In the genomic region with DNA sequence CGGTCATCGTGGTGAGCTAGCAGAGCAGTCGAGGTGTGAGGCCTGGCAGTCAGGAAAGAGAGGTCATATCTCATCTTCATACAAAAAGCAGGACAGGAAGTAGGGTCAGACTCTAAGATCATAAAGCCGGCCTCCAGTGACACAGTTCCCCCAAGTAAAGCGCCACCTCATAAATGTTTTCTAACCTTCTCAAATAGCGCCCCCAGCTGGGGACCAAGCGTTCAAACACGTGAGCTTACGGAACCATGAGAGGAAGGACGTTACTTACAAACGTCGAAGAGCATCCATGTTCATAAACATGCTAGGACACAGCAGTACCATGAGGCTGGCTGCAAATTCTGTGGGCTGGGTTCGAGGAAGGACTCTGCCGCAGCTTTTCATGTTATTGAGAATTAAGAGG, we compare ENCODE assay signal across 11 mouse cellular contexts. TPM values are rescaled to one million over a fixed set of nuclear protein-coding genes. Genes with fewer than 3 reads are reported as not detected.
DNase-seq lines count a peak whose midpoint lies in the region; ATAC-seq and TF ChIP-seq lines count a peak whose summit lies in the region.
"Had no signal": no experiment of that assay in that cellular context is flagged by ENCODE, and none has a peak within 500 bp of the region (broad histone marks: within the 10 kb centered on the region; RNA-seq: fewer than 3 reads in every experiment).

No protein-coding gene starts in this region.

- H3K36me3 ChIP-seq in forebrain, embryonic 14.5 days (ENCODE audit: control insufficient read depth, insufficient read depth, low read length), result no peaks in the 10 kb centered on the region
- H3K36me3 ChIP-seq: liver, embryonic 13.5 days had no signal

- no peak overlapping the region for H3K4me2 ChIP-seq in forebrain, embryonic 14.5 days (ENCODE audit: low read length)
- H3K4me2 ChIP-seq: liver, embryonic 13.5 days had no signal

- WGBS in forebrain, embryonic 14.5 days, result 88% methylated on average over 14 of the region's 14 CpGs

- no peaks in the 10 kb centered on the region for H3K27me3 ChIP-seq in forebrain, embryonic 14.5 days (replicated peaks; ENCODE audit: control insufficient read depth, insufficient read depth, low read length)
- H3K27me3 ChIP-seq: liver, embryonic 13.5 days had no signal

- ATAC-seq in common myeloid progenitor, adult 5-6 weeks (replicated peaks; ENCODE audit: low read depth, poor library complexity, severe bottlenecking), result 0 out of 2 replicates have a peak, but pooled peaks have one; percentile 29
- ATAC-seq in forebrain, embryonic 14.5 days, result no peak

- H3K9me3 ChIP-seq in forebrain, embryonic 14.5 days (replicated peaks; ENCODE audit: control insufficient read depth, low read length), result no peaks in the 10 kb centered on the region
- H3K9me3 ChIP-seq: liver, embryonic 13.5 days had no signal

- no peak overlapping the region for H3K27ac ChIP-seq in layer of hippocampus, adult 2 months
- H3K27ac ChIP-seq in forebrain, embryonic 14.5 days (ENCODE audit: low read depth, low read length), result no peak overlapping the region
- H3K27ac ChIP-seq: liver, embryonic 13.5 days had no signal

- H3K9ac ChIP-seq in forebrain, embryonic 14.5 days (ENCODE audit: low read length), result no peak overlapping the region
- H3K9ac ChIP-seq: liver, embryonic 13.5 days had no signal

- peak; percentile 30 for TF ChIP-seq CTCF in layer of hippocampus, adult 2 months (conservative IDR thresholded peaks at IDR 0.05)

- no peak overlapping the region for H3K4me3 ChIP-seq in layer of hippocampus, adult 2 months
- H3K4me3 ChIP-seq in forebrain, embryonic 14.5 days (ENCODE audit: low read depth, low read length), result no peak overlapping the region
- H3K4me3 ChIP-seq: liver, embryonic 13.5 days had no signal

- DNase-seq in embryo, embryonic 10.5 days (ENCODE audit: low spot score), result peak; percentile 10
- DNase-seq in embryo, embryonic 10 days (ENCODE audit: low spot score), result no peak
- DNase-seq in layer of hippocampus, adult 2 months (ENCODE audit: low spot score in 2 of 2), result no peak
- no peak for DNase-seq in layer of hippocampus, postnatal 10 days (ENCODE audit: low spot score in 2 of 2)
- DNase-seq in A20 (ENCODE audit: low read depth, low spot score), result peak; percentile 54
- no peak for DNase-seq in urinary bladder, postnatal 25 days (ENCODE audit: low spot score)
- no peak for DNase-seq in forebrain, embryonic 14.5 days (ENCODE audit: low spot score)
- DNase-seq: kidney, adult 9 months; liver, embryonic 13.5 days; right cerebral cortex, postnatal 4 days had no signal

- no peaks in the 10 kb centered on the region for H3K4me1 ChIP-seq in forebrain, embryonic 14.5 days (ENCODE audit: control insufficient read depth, insufficient read depth, low read length)
- H3K4me1 ChIP-seq: liver, embryonic 13.5 days had no signal

RNA-seq across cellular contexts. Expression of gene Fgf2, which starts 31.1 kb away (rescaled TPM):
- 10 to 100 TPM in 1 of 2 experiments, 1 to 10 TPM in 1; 7.7 to 10.0 TPM for total RNA-seq in layer of hippocampus, adult 2 months (2021)
- total RNA-seq in layer of hippocampus, postnatal 10 days (2021), result 1 to 10 TPM; 3.8 to 4.5 TPM
- 0.05 and 0.23 TPM in 2 replicates for total RNA-seq in common myeloid progenitor, adult 5-6 weeks (2017)
- 0.36 and 0.52 TPM in 2 replicates for polyA plus RNA-seq in forebrain, embryonic 14.5 days (2014; fragmentation: Nextera tagmentation; extraction: Ambion mirVana)

RNA-seq across cellular contexts. Expression of gene Spata5, which starts 40.5 kb away (rescaled TPM):
- total RNA-seq in layer of hippocampus, adult 2 months (2021), result 10 to 100 TPM; 25.3 to 30.5 TPM
- 10 to 100 TPM; 20.0 to 25.6 TPM for total RNA-seq in layer of hippocampus, postnatal 10 days (2021)
- 174 and 222 TPM in 2 replicates for total RNA-seq in common myeloid progenitor, adult 5-6 weeks (2017)
- 37.0 and 38.5 TPM in 2 replicates for polyA plus RNA-seq in forebrain, embryonic 14.5 days (2014; fragmentation: Nextera tagmentation; extraction: Ambion mirVana)

RNA-seq across cellular contexts. Expression of gene Nudt6, which starts 40.8 kb away (rescaled TPM):
- 1 to 10 TPM; 5.3 to 5.4 TPM for total RNA-seq in layer of hippocampus, adult 2 months (2021)
- 1 to 10 TPM; 5.3 to 8.0 TPM for total RNA-seq in layer of hippocampus, postnatal 10 days (2021)
- 27.5 and 29.1 TPM in 2 replicates for total RNA-seq in common myeloid progenitor, adult 5-6 weeks (2017)
- 6.3 and 6.6 TPM in 2 replicates for polyA plus RNA-seq in forebrain, embryonic 14.5 days (2014; fragmentation: Nextera tagmentation; extraction: Ambion mirVana)

Comparison
In these comparisons a context has a peak if more than half of its experiments do, and no peak if none do; other contexts are left out.
1. DNase-seq: peak in embryo, embryonic 10.5 days (single experiment) and A20 (single experiment); none in embryo, embryonic 10 days (single experiment), layer of hippocampus, adult 2 months (0 of 2), layer of hippocampus, postnatal 10 days (0 of 2), urinary bladder, postnatal 25 days (single experiment) and forebrain, embryonic 14.5 days (single experiment).